Mouse (Mus musculus) CD4-positive, CD25-positive, alpha-beta regulatory T cell, adult 2 months (primary cell): ENCODE results near the gene Eml2.

Experiments used
- DNase-seq: peaks from one replicate; pipeline ENCODE4 v3.0.0-alpha.2; 2012; ENCODE audit warnings: low read depth, low spot score

The Eml2 gene

GRCm38 (mm10) chr7:19162928-19163327, 13.3 kb upstream of the Eml2 start:
- DNase-seq = no peak

GRCm38 (mm10) chr7:19163752-19164151, 12.5 kb upstream of the Eml2 start:
- no peak for DNase-seq

DNA sequence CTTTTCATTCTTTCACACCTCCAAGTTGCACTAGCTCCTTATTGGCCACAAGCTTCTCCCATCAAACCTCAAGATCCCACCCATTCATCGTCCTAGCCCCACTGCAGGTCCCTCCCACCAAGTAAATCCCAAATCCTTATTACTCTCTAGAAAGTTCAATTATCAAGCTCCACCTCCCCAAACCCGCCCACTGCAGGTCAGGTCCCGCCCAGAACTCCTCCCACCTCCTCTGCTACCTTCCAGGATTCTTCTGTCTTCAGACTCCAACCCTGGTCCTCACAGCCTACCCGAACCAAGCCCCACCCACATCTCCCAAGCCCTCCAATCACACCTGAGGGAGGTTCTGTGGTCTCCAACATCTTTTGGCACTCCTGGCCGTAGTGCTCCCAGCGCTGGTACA, 12.0 kb upstream of the Eml2 start:
- DNase-seq = peak; percentile 36

DNA sequence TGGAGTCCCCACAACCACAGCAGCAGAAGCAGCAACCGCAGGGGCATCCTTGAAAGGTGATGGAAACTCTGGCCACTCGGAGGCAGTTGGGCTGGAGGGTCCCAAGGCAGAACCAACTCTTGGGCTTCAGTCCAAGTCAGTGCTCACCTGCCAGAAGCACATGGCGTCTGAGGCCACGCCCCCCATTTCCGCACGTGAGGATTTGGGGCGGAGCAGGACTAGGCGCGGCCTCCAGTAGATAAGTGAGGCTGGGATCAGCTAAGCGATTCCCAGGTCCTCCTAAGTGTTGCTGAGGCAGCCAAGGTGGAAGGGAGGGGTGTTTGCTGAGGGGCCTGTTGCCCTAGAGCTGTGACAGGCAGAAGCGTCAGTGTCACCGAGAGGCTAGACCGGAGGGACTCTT, 11.2 kb upstream of the Eml2 start:
- DNase-seq = peak; percentile 80

DNA sequence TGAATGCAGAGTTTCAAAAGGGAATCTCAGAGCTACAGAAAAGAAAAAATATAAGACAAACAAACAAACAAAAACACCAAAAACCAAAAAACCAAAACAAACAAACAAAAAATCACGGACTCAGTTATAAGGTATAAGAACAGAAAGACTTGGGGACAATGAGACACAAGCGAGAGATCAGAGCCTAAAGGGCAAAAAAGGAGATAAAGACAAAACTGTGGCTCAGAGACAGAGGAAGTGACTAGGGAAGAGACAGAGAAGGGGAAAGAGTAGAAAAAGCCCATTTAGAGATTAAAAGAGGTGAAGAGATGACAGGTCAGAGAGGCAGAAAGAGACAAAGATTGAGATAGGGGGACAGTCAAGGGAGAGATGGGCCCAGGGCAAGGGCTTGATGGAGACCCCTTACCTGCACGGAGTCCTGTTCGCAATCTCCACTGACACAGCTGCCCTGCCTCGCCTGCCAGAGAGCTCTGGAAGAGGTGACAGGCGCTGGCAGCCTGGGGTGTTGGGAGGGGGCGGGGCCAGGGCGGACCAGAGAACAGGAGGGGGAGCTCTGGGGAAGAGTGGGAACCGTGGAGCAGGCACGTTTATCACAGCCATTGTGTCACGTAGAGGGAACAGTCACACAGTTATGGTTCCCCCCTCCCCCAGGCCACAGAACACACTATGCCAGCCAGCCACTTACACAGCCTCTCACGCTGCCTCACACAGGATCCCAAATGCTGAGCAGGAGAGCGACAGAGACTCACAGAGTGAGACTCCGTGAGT, 10.4 kb upstream of the Eml2 start, which contains the start of gene Gipr:
TSS of gene Gipr (minus strand) at position 472 of the 768 bp plus-strand sequence.
- no peak for DNase-seq

GRCm38 (mm10) chr7:19166990-19167389, 9.2 kb upstream of the Eml2 start:
- DNase-seq = no peak

DNA sequence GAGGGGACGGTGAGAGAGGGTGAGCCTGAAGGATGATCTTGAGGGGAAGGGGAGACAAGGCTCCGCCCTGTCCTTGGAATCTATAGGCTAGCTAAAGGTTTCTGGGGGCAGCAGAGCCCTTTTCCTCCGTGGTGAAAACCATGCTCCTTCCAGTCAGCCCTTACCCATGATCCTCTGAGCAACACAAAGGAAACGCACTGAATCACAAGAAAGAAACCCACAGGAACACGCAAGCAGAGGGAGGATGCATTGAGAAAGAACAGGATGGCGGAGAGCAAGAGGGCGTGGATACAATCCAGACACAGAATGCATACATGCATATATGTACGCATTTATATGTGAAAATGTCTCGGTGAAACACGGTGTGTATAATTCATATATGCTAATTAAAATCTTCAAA, 6.7 kb upstream of the Eml2 start:
- DNase-seq = no peak

GRCm38 (mm10) chr7:19170142-19170541, 6.1 kb upstream of the Eml2 start:
- DNase-seq = no peak

DNA sequence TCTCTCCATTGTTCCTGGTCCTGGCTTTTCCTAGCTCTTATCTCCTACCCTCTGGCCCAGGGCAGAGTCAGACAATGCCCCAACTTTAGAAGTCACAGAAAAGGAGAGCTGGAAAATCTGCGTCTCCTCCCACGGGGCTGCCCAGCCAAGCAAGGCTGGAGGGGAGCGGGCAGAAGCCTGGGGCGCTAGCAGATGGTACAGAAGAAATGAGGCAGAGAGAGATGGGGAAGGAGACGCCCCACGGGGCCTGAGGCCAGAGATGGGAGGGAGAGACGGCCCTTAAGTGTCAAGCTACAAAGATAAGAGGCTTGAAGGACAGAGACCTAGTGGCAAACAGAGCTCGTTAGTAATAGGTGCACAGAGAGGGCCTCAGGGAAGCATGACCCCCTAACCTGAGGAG, 4.4 kb upstream of the Eml2 start:
- no peak for DNase-seq

GRCm38 (mm10) chr7:19172874-19173273, 3.3 kb upstream of the Eml2 start:
- peak; percentile 75 for DNase-seq

- DNase-seq = no peak
These were observed 311 bp downstream of the Eml2 start for GRCm38 (mm10) chr7:19176516-19176947.

- no peak for DNase-seq
These were observed 995 bp downstream of the Eml2 start for GRCm38 (mm10) chr7:19177216-19177615.

DNA sequence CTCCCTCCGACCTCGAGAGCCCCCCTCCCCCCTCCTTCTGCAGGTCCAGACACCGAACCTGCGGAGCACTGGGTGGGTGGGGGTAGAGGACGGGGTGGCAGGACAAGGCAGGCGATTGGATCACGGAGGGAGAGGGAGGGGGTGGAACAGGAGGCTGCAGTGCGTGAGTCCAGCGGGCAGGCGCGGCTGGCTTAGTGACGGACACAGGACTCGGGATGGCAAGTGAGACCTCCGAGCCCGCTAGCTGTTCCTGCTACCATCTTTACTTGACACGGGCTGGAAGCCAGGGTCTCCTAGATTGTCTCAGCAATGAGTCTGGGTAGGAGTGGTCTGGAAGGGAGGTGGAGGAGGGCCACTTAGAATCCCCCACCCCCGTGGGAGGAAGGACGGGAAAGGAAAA, 1.8 kb downstream of the Eml2 start:
- DNase-seq = no peak

DNA sequence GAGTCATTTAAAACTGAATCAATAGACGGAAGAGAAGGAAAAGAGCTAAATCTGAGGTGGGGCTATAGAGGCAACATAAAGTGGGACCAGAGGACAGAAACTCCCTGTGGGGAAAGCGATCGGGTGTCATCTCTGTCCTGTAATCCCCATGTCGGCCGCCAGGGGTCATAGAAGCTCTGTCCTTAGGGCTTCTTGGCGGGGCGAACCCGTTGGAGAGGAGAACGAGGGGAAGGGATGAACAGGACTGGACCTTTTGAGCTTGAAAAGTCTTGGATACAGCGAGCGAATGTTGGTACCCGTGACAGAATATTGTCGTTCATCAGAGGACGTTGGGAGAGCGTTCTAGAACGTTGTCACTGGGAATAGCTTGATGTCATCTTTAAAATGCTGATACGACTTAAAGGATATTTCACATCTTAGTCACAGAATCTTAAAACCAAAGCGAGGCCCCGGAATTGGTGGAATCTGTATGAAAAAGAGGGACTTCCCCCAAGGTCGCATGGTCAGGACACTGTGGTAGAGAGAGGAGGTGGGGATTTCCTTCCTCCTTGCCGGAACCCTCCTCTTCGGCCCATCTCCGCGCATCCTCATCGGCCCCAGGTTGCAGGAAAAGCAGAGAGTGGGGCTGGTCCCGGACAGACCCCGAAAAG, 2.3 kb downstream of the Eml2 start:
- DNase-seq = peak; percentile 87

DNA sequence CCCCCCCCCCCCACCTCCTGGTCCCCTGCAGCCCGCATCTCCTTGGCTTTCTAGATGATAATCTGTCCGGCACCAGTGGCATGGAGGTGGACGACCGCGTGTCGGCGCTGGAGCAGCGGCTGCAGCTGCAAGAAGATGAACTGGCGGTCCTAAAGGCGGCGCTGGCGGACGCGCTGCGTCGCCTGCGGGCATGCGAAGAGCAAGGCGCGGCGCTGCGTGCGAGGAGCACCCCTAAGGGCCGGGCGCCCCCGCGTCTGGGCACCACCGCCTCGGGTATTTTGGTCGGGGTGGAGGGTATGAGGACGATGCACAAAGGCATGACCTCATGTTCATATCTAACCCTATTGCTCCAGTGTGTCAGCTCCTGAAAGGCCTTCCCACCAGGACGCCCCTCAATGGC, 3.0 kb downstream of the Eml2 start:
- peak; percentile 88 for DNase-seq

- DNase-seq = peak; percentile 59
These were observed 3.7 kb downstream of the Eml2 start for GRCm38 (mm10) chr7:19179936-19180335.

GRCm38 (mm10) chr7:19180862-19181429, 4.7 kb downstream of the Eml2 start:
- peak; percentile 63 for DNase-seq

GRCm38 (mm10) chr7:19184250-19184649, 8.0 kb downstream of the Eml2 start:
- no peak for DNase-seq

DNA sequence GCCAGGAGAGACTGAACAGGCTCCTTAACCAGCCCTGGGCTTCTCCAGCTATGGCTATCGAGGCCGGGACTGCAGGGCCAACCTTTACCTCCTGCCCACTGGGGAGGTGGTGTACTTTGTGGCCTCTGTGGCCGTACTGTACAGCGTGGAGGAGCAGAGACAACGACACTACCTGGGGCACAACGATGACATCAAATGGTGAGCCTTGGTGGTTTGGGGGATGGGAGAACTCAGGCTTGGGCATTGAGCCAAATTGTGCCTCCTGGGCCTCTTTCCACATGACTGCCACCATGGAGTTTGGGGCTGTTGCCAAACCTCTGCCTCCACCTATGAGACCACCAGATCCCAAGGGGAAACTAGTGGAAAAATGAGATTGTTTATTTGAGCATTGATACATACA, 8.5 kb downstream of the Eml2 start:
- no peak for DNase-seq

GRCm38 (mm10) chr7:19194676-19195075, 18.5 kb downstream of the Eml2 start:
- peak; percentile 38 for DNase-seq

DNA sequence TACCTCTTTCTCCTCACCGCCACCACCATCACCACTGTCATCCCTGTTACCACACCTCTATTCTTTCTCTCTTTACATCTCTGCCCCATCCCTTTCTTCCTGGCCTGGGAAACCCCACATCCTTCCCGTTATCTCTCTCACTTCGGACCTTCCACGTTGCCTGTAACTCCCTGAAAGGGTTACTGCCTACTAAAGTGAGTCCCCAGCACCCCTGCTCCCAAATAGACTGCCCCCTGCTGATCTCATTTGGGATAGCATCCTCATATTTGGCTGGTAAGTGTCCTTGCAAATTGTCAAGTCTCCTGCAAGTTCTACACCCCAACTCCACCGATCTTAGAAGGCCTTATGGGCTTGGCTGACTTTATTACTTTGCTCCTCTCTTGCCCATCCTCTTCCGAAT, 20.5 kb downstream of the Eml2 start:
- peak; percentile 80 for DNase-seq

GRCm38 (mm10) chr7:19197985-19198384, 21.8 kb downstream of the Eml2 start:
- DNase-seq = peak; percentile 81

GRCm38 (mm10) chr7:19201660-19202059, 25.4 kb downstream of the Eml2 start:
- no peak for DNase-seq
